Mouse (Mus musculus) bone marrow, adult 2 months (tissue): ENCODE results near the gene Zfp512b.

Source experiments
- CTCF ChIP-seq: fragments of 200-500 bp; IDR thresholded peaks from 2 replicates; pipeline ENCODE4 v1.5.1; 2011; ENCODE audit warnings: low read length, control low read depth; ENCODE audit not compliant: control insufficient read depth, insufficient read depth
- POLR2A ChIP-seq: fragments of 200-500 bp; IDR thresholded peaks from 2 replicates; pipeline ENCODE4 v1.6.1; 2011; ENCODE audit warnings: low read depth, mild to moderate bottlenecking, control low read depth, low read length, borderline replicate concordance; ENCODE audit not compliant: control insufficient read depth

GRCm38 (mm10) chr2:181581402-181582120, 11.0 kb downstream of the Zfp512b start:
- TF ChIP-seq CTCF (peak; percentile 6; the same call in 1 of the 2 replicates), POLR2A (peak; percentile 68; the same call in 1 of the 2 replicates)
